Mouse (Mus musculus) monocyte, adult 5-6 weeks (primary cell): Measurements from ENCODE around the gene Ndufs8. TPM values are rescaled to one million over a fixed set of nuclear protein-coding genes. Genes with fewer than 3 reads are reported as not detected.

Experiments
- ATAC-seq: fragments of 153-309, 156-312 bp; replicated peaks from 2 replicates; pipeline ENCODE4 v1.8.0; 2017; ENCODE audit warnings: mild to moderate bottlenecking; ENCODE audit not compliant: low TSS enrichment, insufficient number of reproducible peaks, severe bottlenecking, poor library complexity, low FRiP score
- total RNA-seq: library from RNA; stranded (forward); fragments of 200-1000, 200-491, 200-594 nt; gene quantifications from 3 replicates; pipeline ENCODE4 v1.2.3, GENCODE M21; 2017

Ndufs8 gene
- total RNA-seq, 1 experiment from 2014 or later: 33.1 TPM

DNA sequence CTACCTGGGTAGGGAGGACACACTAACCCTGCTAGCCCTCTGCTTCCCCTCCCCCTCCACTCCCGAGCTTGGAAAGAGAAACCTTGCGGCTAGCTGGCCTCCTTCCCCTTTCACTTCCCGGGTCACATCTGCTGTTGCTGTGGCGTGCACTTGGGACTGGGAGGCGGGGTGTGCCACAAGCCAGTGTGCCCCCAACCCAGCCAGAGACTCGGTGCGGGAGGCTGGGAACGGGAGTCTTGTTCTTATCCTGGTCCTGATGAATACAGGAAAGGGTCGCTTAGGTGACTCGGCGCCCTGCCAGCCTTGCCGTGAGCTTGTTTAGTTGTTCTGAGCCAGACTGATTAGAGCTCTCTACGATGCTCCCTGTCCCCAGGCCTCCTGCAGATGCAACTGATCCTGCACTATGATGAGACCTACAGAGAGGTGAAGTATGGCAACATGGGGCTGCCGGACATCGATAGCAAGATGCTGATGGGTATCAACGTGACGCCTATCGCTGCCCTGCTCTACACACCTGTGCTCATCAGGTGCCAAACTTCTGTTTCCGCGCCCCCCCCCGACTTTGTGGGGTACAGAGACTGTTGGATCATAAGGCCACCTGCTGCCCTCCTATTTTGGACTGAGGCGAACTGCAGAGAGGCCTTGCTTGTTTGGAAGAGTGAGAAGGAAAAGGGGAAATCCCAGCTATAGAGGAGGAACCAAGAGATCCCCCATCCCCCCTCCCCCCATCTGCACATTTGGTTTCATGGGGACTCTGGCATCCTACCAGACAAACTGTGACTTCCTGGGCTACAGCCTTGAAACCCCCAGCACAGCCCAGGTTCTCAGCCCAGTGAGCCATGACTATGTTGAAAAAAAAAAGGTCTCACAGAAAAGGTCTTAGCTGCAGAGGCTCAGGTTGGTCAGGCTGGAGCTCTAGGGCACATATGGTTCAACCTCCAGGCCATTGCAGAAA is 23.6 kb upstream of the Ndufs8 start:
- ATAC-seq: peak; percentile 74

DNA sequence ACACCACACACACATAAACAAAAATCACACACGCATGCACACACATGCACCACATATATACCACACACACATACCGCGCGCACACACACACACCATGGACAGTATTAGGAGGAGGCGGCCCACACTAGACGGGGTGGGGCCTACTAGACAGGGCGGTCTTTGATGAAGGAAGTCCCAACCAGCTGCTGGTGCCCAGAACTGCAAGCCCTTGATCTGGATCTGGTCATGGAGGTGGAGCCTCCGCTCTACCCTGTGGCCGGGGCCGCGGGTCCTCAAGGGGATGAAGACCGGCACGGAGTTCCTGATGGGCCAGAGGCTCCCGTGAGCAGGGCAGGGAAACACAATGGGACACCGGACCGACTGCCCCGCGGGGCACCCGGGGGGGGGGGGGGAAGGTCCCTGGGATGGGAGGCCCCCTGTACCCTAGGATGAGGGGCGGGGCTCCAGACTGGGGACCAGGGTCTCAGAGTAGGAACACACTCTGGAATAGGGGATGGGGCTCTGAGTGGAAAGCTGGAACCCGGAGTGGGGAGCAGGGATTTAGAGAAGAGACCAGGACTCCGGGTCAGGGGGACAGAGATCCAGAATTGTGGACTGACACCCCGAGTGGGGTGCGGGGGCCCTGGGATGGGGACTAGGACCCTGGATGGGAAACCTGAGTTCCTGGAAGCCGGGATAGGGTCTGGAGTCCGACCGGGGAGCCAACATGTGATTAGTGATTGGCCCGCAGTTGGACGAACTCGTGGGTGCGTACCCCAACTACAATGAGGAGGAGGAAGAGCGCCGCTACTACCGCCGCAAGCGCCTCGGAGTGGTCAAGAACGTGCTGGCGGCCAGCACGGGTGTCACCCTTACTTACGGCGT is 22.7 kb upstream of the Ndufs8 start, which contains the start of gene Unc93b1:
Gene Unc93b1 (plus strand): TSS at position 155 of the 864 bp plus-strand sequence.
- peak; percentile 82 for ATAC-seq

DNA sequence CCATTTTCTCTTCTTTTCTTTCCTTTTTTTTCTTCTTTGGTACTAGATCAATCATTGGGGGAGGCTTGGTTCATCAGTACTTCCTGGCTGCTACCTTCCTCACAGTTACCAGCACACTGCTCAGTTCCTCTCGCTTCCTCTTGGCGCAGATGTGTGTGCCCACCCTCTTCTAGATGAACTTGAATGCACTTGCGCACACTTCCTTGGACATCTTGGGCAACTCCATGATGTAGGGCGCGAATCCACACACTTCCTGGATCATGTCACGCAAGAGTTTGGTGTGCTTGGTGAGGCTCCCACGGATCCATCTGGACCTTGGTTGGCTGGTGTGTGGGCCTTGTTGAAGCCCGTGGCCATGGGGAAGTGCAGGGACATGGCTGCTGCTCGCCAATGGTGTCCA is 19.1 kb upstream of the Ndufs8 start:
- peak; percentile 56 for ATAC-seq

DNA sequence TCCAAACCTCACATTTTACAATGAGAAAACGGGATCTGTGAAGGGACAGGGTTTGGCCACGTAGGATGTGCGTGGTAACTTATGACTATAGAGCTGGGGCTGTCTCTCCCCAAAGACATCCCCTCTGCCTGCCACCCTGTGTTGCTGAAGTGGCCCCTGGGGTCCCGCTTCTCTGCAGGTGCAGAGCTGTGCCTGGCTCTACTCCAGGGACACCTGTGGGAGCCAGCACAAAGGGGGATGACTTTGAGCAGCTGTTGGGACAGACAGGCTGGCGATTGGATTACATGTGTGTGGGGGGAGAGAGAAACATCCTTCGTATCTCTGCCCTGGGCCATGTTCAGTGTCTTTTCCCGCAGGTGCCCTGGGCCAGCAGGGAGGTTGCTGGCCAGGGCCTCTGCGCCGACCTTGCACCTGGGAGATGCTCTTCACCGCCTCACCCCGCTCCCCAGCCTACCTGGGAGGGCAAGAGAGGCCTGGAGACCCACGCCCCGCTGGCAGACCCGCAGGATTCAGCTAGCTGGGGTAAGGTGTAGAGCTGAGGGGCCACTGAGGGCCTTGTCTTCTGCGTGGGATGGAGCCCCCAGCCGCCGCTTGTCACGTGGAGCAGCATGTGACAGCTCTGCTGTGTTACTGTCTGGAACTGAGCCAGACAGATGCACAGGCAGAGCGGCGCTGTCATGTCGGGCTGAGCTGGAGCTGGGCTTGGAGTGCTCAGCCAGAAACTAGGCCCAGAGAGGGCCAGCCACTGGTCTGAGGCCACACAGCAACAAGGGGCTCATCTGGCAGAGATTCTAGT is 17.9 kb upstream of the Ndufs8 start:
- ATAC-seq: no peak

DNA sequence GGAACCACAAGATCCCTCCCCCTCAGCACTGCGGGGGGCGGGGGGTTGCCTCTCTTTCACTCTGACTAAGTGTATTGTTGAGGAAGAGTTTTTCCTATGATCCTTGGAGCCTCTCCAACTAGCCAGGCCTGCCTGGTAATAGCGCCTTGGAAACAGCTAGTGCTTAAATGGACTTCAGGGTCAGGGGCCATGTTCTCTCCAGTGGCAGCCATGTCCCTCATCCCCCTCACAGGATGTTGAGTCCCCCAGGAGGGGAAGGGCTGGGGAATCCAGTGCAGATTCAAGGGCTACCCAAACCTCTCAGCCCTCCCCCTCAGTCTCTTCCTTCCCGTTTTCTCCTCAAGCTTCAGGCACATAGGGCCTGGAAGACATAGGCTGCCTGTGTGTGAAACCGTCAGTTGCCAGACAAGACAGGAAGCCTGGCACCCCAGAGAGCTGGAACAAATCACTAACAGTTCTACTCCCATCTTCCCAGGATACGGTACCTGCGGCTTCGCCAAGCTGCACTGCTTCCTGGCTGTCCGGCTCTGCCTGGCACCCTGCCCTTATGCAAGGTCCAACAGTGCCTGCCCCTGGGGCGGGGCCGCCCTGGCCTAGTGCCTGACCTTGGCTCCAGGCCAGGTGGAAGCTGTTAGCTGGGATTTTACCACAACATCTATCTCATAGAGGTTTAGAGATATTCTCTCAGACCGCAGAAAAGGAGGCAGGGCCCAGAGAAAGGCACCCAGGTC is 16.8 kb upstream of the Ndufs8 start, which contains the start of gene Aldh3b1:
Gene Aldh3b1 (minus strand): TSS at position 598 of the 731 bp plus-strand sequence.
- peak; percentile 49; the same call in 1 of the 2 replicates for ATAC-seq

DNA sequence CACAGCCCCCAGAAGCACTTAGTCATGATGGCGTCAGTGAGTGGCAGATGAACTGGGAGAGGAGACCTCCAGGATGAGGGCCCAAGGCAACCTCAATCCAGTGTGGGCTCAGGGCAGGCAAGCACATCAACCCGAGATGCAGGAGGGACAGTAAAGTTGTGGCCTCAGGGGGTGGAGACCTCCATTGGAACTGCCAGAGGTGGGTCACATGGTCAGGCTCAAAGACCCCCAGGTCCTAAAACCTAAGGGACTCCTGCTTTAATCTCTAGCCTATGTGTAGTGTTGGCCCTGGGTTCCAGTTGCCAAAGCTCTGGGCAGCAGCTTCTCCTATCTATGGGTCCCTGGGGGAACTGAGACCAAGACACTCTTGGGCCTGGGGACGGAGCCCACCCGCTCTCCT is 16.2 kb upstream of the Ndufs8 start:
- no peak for ATAC-seq

DNA sequence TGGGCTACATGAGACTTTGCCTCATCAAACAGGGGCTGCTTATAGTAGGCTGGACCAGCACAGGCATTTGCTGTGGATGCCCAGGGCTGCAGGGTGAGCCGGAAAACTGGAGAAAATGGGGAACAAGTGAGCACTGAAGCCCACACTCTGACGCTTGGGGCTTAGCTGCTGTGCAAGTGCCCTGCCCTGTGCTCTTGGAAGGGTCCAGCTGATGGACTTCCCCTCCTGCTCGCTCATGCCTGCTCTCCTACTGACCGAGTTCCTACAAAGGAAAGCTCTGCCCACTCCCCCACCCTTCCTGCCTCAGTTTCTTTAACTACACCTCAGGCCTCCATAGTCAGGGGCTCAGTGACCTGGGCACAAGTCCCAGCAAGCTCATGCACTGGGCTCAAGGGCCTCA is 15.4 kb upstream of the Ndufs8 start:
- no peak for ATAC-seq

DNA sequence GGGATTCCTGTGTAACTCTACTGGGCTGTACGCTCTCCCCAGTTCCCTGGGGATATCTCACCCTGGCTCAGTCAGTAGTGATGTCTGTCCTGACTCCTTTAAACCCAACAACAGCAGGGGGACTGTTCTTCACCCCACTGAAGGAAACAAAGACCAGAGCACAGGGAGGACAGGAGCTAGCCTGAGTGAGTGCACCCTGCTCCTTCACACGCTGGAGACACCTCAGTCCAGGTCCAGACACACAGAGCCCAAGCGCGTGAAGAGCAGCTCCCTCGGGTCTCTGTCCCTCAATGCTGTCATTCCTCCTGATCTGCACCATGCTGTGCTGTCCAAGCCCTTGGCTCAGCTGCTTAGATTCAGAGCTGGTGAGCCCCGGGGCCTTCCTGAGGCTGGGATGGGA is 14.1 kb upstream of the Ndufs8 start:
- ATAC-seq: no peak

DNA sequence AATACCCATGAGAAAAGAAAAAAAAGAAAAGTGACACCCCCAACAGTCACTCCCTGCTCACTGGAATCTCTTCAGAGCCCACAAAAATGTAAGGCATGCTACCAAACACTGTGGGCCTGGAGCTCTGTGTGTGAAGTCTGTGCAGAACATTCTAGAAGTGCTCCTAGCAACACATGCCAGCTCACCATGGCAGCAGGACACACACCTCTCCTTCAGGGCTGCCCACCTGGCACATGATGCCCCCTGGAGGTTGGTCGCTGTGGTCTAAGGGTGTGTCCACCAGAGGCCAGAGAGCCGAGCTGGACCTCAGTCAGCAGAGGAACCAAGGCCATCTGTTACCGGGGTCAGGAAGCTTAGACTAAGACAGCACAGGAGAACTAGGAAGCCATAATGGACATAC is 13.7 kb upstream of the Ndufs8 start:
- ATAC-seq: no peak

DNA sequence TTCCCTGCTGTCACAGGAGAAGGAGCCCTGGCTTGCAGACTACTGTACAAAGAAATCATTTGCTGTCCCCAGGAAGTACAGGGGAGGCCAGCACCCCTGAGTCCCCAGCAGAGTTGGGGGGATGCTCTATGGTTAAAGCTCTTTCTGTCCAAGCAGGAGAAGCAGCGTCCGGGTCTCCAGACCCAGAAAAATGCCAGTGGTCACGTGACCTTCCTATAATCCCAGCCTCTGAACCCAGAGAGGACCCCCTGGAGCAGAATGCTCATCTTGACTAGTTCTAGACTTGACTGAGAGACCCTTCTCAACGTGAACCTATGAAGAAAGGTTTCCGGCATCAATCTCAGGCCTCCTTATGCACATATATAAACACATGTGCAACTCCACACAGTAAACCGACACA is 13.3 kb upstream of the Ndufs8 start:
- ATAC-seq: no peak

DNA sequence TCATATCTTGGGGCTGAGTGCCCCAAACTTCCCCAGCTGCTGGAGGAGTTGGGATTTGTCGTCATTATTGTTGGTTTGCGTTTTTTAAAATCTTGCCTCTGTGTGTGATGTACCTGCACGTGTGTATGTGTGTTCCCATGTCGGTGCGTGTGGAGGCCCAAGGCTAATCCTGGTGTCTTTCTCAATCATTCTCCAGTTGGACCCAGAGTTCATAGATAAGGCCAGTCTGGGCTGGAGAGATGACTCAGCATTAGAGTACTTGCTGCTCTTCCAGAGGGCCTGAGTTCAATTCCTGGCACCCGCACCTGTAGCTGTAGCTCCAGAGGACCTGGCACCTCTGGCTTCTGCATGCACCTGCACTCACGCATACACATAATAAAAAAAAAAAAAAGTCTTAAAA is 12.3 kb upstream of the Ndufs8 start:
- ATAC-seq: no peak

DNA sequence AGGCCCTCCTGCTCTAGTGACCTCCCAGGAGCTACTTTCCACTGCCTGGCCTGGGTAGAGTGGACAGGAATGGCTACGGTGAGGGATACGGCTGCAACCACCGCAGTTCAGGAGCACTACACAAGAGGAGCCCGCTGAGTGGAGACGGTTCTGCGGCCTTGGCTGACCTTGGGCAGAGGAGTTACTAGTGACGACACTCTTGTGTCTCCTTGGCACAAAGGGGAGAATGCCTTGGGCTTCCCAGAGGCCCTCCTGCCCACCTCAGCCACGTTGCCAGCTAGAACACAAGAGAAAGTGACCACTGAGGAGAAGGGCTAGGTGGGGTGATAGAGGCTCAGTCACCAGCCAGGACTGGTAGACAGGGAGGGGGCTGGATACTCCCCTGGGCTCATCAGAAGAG is 11.6 kb upstream of the Ndufs8 start:
- no peak for ATAC-seq

DNA sequence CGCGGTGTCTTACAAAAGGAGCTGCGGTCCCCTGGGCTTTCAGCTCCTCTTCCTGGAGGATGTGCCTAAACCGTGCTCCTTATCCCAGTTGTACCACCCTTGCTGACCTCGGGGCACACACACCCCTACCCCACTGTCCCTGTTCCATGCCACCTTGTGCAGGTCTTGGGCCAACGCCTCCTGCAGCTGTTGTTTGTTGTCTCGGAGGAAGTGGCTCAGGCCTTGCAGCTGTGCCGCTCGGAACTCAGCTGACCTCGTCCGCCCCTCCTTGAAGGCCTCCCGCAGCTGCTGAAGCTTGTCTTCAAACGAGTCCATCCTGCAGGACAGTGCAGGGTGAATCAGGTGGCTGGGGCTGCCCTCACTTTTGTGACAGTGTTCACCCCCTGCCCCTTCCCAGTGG is 11.0 kb upstream of the Ndufs8 start:
- ATAC-seq: peak; percentile 47

DNA sequence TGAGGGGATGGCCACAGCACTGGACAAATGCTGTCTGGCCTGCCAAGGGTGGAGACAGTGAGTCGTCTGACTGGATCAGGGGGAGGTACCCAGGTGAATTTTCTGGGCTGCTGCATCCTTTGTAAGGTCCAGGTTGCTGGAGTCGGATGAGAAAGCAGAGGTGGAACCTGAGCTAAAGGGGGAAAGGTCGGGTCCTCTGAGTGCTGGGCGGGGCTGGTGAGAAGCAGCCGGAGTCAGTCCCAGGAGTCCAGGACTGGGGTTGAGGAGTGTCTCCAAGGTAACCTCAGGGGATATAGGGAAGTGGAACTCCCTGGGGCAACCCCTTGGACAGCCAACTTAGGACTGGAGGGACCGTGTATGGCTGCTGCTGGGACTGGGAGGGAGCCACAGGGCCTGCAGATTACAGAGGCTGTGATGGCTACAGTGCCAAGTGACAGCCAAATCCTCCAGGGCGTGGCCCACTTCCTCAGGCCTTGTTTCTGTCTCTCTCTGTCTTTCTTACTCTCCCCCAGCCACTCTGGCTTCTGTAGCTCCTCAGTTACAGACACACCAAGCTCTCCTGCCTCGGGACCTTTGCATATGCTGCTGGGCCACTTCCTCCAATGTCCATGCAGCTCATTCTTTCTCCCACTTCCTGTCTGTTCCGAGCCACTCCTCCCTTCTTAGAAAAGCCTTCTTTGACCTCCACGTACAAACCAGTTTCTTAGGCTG is 10.2 kb upstream of the Ndufs8 start:
- ATAC-seq: peak; percentile 23; the same call in 1 of the 2 replicates

DNA sequence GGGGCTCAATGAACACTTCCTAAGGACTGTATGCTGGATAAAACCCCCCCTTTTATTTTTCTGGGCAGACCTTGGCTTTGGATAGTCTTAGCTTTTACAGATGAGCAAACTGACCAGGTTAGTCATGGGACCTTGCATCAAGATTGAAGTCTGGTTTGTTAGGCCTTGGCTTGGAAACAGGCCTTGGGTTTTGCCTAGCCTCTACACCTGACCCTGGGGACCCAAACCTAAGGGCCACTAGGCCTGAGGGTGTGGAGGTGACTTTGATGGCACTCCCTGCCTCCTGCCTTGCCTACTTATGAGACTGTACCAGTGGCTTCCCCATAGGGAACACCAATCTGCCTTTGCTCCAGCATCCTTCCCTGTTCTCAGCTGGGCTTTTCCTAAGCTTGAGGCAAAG is 7.4 kb upstream of the Ndufs8 start:
- ATAC-seq: no peak

DNA sequence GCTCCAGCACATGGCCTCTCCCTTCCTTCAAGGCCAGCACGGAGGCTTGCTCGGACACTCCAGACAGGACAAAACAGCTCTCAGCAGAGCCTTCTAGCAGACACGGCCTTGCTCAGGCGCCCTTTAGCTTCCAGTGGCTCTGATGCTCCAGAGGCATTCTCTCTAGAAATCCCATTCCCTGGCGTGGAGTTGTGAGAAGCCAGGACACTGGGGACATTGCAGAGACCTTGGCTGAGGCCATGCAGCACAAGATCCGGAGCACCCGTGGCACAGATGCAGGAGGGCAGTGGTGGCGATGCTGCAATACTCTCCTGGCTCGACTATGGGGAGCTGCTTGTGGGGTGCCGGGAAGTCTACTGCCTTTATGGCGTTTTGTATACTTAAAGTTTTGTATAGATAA is 4.2 kb upstream of the Ndufs8 start:
- no peak for ATAC-seq

DNA sequence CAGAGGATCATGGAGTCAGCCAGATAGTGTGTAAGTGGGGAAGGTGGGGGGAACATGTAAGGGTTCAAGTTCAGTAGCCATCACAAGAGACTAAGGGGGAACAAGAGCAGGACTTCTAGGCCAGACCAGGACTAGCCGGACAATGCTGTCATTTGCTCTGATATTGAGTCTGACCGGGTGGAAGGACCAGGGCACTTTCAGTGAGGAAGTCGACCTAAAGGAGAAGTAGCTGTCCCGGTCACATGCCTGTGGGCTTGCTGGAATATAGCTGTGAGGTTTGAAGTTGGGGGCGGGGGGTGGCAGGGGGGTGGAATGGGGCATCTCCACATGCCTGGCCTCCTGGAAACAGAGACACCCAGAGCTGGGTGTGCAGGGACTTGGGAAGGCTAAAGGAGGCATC is 2.0 kb upstream of the Ndufs8 start:
- ATAC-seq: 0 out of 2 replicates have a peak, but pooled peaks have one; percentile 26
